Mouse (Mus musculus) embryo, embryonic 10.5 days (tissue): ENCODE results near the gene Adam26b.
"Not testable (repeated sequence)": the region's sequence is repeated elsewhere in the genome, so short reads cannot be mapped to it uniquely, and the experiment has no call there.

Experiments used
- DNase-seq: peaks from one replicate; pipeline ENCODE4 v3.0.0-alpha.2; 2015; ENCODE audit warnings: low spot score

Adam26b gene

GRCm38 (mm10) chr8:43528006-43528405 lies at the start of gene Adam26b:
Adam26b (minus strand) TSS chr8:43528106.
- not testable (repeated sequence) for DNase-seq

GRCm38 (mm10) chr8:43576607-43577006 lies 48.7 kb upstream of the Adam26b start, which contains the start of gene Adam26a:
Adam26a (minus strand) TSS chr8:43576707.
- DNase-seq = not testable (repeated sequence)
